Mouse (Mus musculus) 416B (cell line): Measurements from ENCODE around the gene Cdc20.

Experiments used
- DNase-seq: peaks from one replicate; pipeline ENCODE4 v3.0.0; 2011; ENCODE audit warnings: low read depth

Cdc20 gene

GRCm38 (mm10) chr4:118436820-118437603 is at the start of gene Cdc20:
TSS of gene Cdc20 (minus strand) at chr4:118437352.
- DNase-seq: peak; percentile 99

- no peak for DNase-seq
These were observed 39.8 kb upstream of the Cdc20 start for GRCm38 (mm10) chr4:118476773-118477530.

GRCm38 (mm10) chr4:118472687-118473086 is 35.5 kb upstream of the Cdc20 start:
- DNase-seq: no peak

GRCm38 (mm10) chr4:118471281-118471680 is 34.1 kb upstream of the Cdc20 start:
- no peak for DNase-seq

GRCm38 (mm10) chr4:118465697-118466163 is 28.6 kb upstream of the Cdc20 start:
- DNase-seq: peak; percentile 92

GRCm38 (mm10) chr4:118464956-118465355 is 27.8 kb upstream of the Cdc20 start:
- DNase-seq: no peak

GRCm38 (mm10) chr4:118457345-118457975 is 20.3 kb upstream of the Cdc20 start, which contains the start of gene Mpl:
TSS of gene Mpl (minus strand) at chr4:118457513.
- DNase-seq: peak; percentile 53

- no peak for DNase-seq
These were observed 9.4 kb upstream of the Cdc20 start for GRCm38 (mm10) chr4:118446415-118447153.

- no peak for DNase-seq
These were observed 8.7 kb upstream of the Cdc20 start for GRCm38 (mm10) chr4:118445781-118446414.

GRCm38 (mm10) chr4:118445088-118445487 is 7.9 kb upstream of the Cdc20 start:
- DNase-seq: no peak

GRCm38 (mm10) chr4:118437829-118438253 is 689 bp upstream of the Cdc20 start:
- peak; percentile 71 for DNase-seq

GRCm38 (mm10) chr4:118432332-118432731 is 4.8 kb downstream of the Cdc20 start:
- no peak for DNase-seq

- no peak for DNase-seq
These were observed 7.8 kb downstream of the Cdc20 start for GRCm38 (mm10) chr4:118429215-118429895.

GRCm38 (mm10) chr4:118428531-118429214 is 8.5 kb downstream of the Cdc20 start:
- DNase-seq: peak; percentile 73

GRCm38 (mm10) chr4:118427768-118428451 is 9.2 kb downstream of the Cdc20 start, which contains the start of gene Elovl1:
TSS of gene Elovl1 (plus strand) at chr4:118428093.
- DNase-seq: peak; percentile 94

GRCm38 (mm10) chr4:118427415-118427767 is 9.8 kb downstream of the Cdc20 start:
- DNase-seq: no peak

- no peak for DNase-seq
These were observed 11.8 kb downstream of the Cdc20 start for GRCm38 (mm10) chr4:118425374-118425773.

GRCm38 (mm10) chr4:118424541-118425160 is 12.5 kb downstream of the Cdc20 start:
- DNase-seq: no peak

GRCm38 (mm10) chr4:118421384-118421783 is 15.8 kb downstream of the Cdc20 start:
- DNase-seq: no peak
